Mouse (Mus musculus) hindbrain, embryonic 16.5 days (tissue): ENCODE data around the gene Qrich2. TPM values are rescaled to one million over a fixed set of nuclear protein-coding genes. Genes with fewer than 3 reads are reported as not detected.

Experiments used
- ATAC-seq: fragments of 200-750 bp; cut with Nextera tagmentation; 2 replicates; pipeline ENCODE4 v1.8.0; 2017; ENCODE audit warnings: moderate TSS enrichment, moderate library complexity
- H3K27ac ChIP-seq: fragments of 300-500 bp; sonication (generic); 2 replicates; pipeline ENCODE4 v1.5.1; 2014; ENCODE audit warnings: low read depth, mild to moderate bottlenecking, control low read depth, low read length, moderate library complexity
- H3K27me3 ChIP-seq: fragments of 300-500 bp; sonication (generic); replicated peaks from 2 replicates; pipeline ENCODE4 v1.6.1; 2014; ENCODE audit warnings: low read length; ENCODE audit not compliant: control insufficient read depth, insufficient read depth
- H3K36me3 ChIP-seq: fragments of 300-500 bp; sonication (generic); 2 replicates; pipeline ENCODE4 v1.6.1; 2014; ENCODE audit warnings: mild to moderate bottlenecking, low read length, moderate library complexity, mixed read lengths; ENCODE audit not compliant: control insufficient read depth, insufficient read depth
- H3K4me1 ChIP-seq: fragments of 300-500 bp; sonication (generic); 2 replicates; pipeline ENCODE4 v1.6.1; 2014; ENCODE audit warnings: low read depth, low read length; ENCODE audit not compliant: control insufficient read depth, insufficient read depth
- H3K4me2 ChIP-seq: fragments of 300-500 bp; sonication (generic); 2 replicates; pipeline ENCODE4 v1.6.1; 2014; ENCODE audit warnings: mild to moderate bottlenecking, low read length, control low read depth, moderate library complexity
- H3K4me3 ChIP-seq: fragments of 300-500 bp; sonication (generic); 2 replicates; pipeline ENCODE4 v1.5.1; 2014; ENCODE audit warnings: mild to moderate bottlenecking, low read length, control low read depth, moderate library complexity
- H3K9ac ChIP-seq: fragments of 300-500 bp; sonication (generic); 2 replicates; pipeline ENCODE4 v1.6.1; 2014; ENCODE audit warnings: low read depth, mild to moderate bottlenecking, control low read depth, low read length, moderate library complexity
- H3K9me3 ChIP-seq: fragments of 300-500 bp; sonication (generic); 2 replicates; pipeline ENCODE4 v1.6.1; 2014; ENCODE audit warnings: mild to moderate bottlenecking, low read length, moderate library complexity; ENCODE audit not compliant: control insufficient read depth
- WGBS: fragments of 180-500 bp; shearing (Covaris S2); extraction: QIAGEN DNeasy Blood & Tissue Kit; methylation state at CpG from one replicate; pipeline ENCODE4 v1.1.7; 2014; 5-methylcytosine and 5-hydroxymethylcytosine counted together
- polyA plus RNA-seq: library from polyadenylated mRNA; unstranded; fragments of >200 nt; fragmentation: Nextera tagmentation; extraction: Ambion mirVana; gene quantifications from 2 replicates; pipeline ENCODE4 v1.2.1, GENCODE M21; 2015

The Qrich2 gene
- polyA plus RNA-seq, 1 experiment from 2014 or later, result 0.38 TPM

- Histone ChIP-seq H3K27me3 (no peaks in the 10 kb centered on the region), H3K4me2 (no peak overlapping the region), H3K36me3 (no peaks in the 10 kb centered on the region), H3K4me3 (no peak overlapping the region), H3K4me1 (peaks cover 10% of the 10 kb centered on the region), H3K9ac (no peak overlapping the region), H3K9me3 (no peaks in the 10 kb centered on the region), H3K27ac (no peak overlapping the region)
- 66% methylated on average over 6 of the region's 6 CpGs for WGBS
- ATAC-seq, result no peak
Measured at GRCm38 (mm10) chr11:116491338-116491737, 25.3 kb upstream of the Qrich2 start.

DNA sequence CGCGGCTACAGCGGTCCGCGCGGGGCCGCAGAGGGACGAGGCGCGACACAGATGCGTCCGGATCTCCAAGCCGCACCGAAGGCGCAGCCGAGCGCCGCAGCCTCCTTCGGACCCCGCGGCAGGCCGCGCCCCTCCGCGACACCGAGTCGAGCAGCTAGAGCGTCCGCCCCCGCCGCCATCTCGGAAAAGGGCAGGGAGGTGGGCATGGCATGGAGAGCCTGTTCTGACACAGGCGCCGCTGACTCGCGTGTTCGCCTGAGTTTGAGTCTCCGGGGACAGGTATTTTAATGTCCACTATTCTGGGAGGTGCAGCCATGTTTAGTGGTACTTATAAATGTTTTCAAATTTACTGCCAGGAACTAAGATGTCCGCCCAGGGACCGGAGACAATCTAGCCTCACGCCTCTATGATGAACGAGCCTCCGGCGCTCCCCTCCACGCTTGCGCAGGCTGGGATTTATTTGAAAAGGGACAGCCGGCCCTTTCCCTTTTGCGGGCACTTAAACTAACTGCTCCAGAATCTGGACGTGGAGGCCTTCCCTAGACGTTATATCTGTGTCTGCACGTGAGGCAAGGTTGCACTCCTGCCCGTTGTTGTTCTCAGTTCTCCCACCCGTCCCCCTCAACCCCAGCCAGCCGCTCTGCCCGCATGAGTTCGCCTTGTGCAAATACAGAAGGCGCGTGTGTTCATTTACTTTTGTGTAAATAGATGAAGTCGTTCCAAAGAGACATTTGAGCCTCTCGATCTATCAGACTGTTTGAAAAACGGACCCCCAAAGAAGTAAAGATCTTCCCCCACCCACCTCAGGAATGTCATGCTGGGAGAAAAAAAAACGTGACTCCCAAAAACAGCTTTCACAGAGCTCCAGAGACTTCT is 24.4 kb upstream of the Qrich2 start:
- peak; percentile 96 for ATAC-seq

DNA sequence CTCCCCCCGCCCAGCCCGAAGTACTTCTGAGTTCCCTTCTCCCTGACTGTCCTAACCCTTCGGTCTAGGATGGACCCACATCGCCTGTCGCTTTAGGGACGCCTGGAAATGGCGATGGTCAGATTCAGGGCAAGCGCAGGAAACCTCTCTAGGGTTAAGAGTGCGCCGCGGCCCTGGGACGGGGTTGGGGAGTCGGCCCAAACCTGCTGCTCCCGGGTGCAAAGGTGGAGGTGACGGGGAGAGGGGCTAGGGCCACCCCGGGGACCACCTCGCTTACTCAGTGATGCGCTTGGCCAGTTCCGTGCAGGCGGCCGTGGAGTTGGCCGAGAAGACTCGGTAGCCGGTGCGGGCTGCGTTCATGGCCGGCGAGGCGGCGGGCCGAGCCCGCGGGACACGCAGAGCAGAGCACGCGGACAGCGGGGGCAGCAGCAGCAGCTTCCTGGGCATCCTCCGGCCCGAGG is 23.8 kb upstream of the Qrich2 start:
- peak overlapping the region; percentile 92 for H3K27ac ChIP-seq
- peaks cover 13% of the 10 kb centered on the region for H3K36me3 ChIP-seq
- peak overlapping the region; percentile 62 for H3K4me2 ChIP-seq
- H3K4me1 ChIP-seq, result peaks cover 10% of the 10 kb centered on the region
- under 1% methylated on average over 21 of the region's 39 CpGs for WGBS
- peak overlapping the region; percentile 96 for H3K9ac ChIP-seq
- H3K9me3 ChIP-seq, result no peaks in the 10 kb centered on the region
- H3K4me3 ChIP-seq, result peak overlapping the region; percentile 91
- no peaks in the 10 kb centered on the region for H3K27me3 ChIP-seq
- ATAC-seq, result peak; percentile 73; the same call in 1 of the 2 replicates

More for the DNA sequence above, 24.4 kb upstream of the Qrich2 start:
- peak overlapping the region; percentile 96 for H3K9ac ChIP-seq
- under 1% methylated on average over 50 of the region's 62 CpGs for WGBS
- peaks cover 10% of the 10 kb centered on the region for H3K4me1 ChIP-seq
- H3K4me2 ChIP-seq, result peak overlapping the region; percentile 62
- H3K4me3 ChIP-seq, result peak overlapping the region; percentile 91
- peaks cover 8% of the 10 kb centered on the region; the same call in 1 of the 2 replicates for H3K36me3 ChIP-seq
- H3K27ac ChIP-seq, result peak overlapping the region; percentile 92
- no peaks in the 10 kb centered on the region for H3K9me3 ChIP-seq
- no peaks in the 10 kb centered on the region for H3K27me3 ChIP-seq

DNA sequence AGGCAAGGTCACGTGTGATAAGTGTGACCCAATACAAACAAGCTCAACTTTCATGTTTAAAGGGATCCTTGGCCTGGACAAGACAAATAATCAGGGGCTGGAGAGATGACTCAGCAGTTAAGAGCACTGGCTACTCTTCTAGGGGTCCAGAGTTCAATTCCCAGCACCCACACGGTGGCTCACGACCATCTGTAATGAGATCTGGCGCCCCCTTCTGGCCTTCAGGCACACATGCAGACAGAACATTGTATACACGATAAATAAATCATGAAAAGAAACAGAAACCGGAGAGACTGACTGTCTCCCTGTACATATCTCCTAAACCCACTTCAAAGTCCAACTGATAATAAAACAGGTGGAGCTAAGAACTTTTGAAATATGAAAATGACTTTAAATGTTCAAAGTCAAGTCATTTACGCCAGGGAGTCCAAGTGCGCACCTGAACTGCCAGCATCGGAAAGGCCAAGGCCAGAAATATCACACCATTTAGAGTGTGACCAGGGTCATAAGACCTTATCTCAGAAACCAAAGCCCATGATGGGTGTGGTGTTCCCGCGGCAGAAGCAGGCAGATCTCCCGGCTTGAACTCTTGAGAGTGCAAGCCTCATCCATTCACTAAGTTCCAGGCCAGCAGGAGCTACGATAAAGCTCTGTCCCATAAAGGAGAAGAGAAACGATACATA is 22.8 kb upstream of the Qrich2 start:
- H3K9ac ChIP-seq, result peak overlapping the region; percentile 96
- peaks cover 19% of the 10 kb centered on the region for H3K36me3 ChIP-seq
- no peak overlapping the region for H3K27ac ChIP-seq
- H3K27me3 ChIP-seq, result no peaks in the 10 kb centered on the region
- peaks cover 10% of the 10 kb centered on the region for H3K4me1 ChIP-seq
- WGBS, result 71% methylated on average over 14 of the region's 14 CpGs
- peak overlapping the region; percentile 91 for H3K4me3 ChIP-seq
- H3K9me3 ChIP-seq, result no peaks in the 10 kb centered on the region
- peak overlapping the region; percentile 62 for H3K4me2 ChIP-seq
- ATAC-seq, result no peak

- Histone ChIP-seq H3K4me3 (no peak overlapping the region), H3K9me3 (no peaks in the 10 kb centered on the region), H3K4me2 (no peak overlapping the region), H3K27me3 (no peaks in the 10 kb centered on the region), H3K27ac (no peak overlapping the region), H3K36me3 (peaks cover 22% of the 10 kb centered on the region), H3K4me1 (peaks cover 10% of the 10 kb centered on the region), H3K9ac (no peak overlapping the region)
- ATAC-seq, result no peak
Measured at GRCm38 (mm10) chr11:116488207-116488606, 22.2 kb upstream of the Qrich2 start.

GRCm38 (mm10) chr11:116484261-116484660 is 18.2 kb upstream of the Qrich2 start:
- H3K9ac ChIP-seq, result no peak overlapping the region
- H3K4me3 ChIP-seq, result no peak overlapping the region
- H3K27ac ChIP-seq, result no peak overlapping the region
- no peak overlapping the region for H3K4me2 ChIP-seq
- H3K9me3 ChIP-seq, result no peaks in the 10 kb centered on the region
- no peaks in the 10 kb centered on the region for H3K27me3 ChIP-seq
- peaks cover 7% of the 10 kb centered on the region for H3K4me1 ChIP-seq
- H3K36me3 ChIP-seq, result peaks cover 42% of the 10 kb centered on the region
- WGBS, result 93% methylated on average over 8 of the region's 8 CpGs
- no peak for ATAC-seq

- Histone ChIP-seq H3K9me3 (no peaks in the 10 kb centered on the region), H3K4me2 (no peak overlapping the region), H3K27ac (no peak overlapping the region), H3K4me1 (no peaks in the 10 kb centered on the region), H3K9ac (no peak overlapping the region), H3K36me3 (peaks cover 58% of the 10 kb centered on the region), H3K27me3 (no peaks in the 10 kb centered on the region), H3K4me3 (no peak overlapping the region)
- 61% methylated on average over 7 of the region's 7 CpGs for WGBS
- ATAC-seq, result no peak
Measured at GRCm38 (mm10) chr11:116481776-116482175, 15.7 kb upstream of the Qrich2 start.

DNA sequence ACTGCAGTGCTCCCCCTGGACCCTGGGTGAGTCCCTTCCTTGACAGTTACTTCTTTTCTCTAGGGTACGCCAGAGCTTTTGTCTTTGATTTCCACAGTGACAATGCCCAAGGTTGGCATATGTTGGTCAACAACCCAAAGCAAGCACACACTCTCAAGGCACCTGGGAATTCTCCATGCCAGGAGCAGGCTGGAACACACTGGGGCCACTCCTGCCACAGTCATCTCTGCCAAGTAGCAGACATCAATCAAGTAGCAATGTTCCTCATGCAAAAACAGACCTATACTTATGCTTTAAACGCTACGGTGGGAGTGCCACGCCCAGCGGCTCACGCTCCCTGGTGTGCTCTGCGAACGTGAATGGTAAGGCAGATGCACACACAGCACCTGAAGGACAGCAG is 14.9 kb upstream of the Qrich2 start:
- ATAC-seq, result no peak
- 93% methylated on average over 8 of the region's 8 CpGs for WGBS
- Histone ChIP-seq H3K4me3 (no peak overlapping the region), H3K27me3 (no peaks in the 10 kb centered on the region), H3K36me3 (peaks cover 56% of the 10 kb centered on the region), H3K9ac (no peak overlapping the region), H3K4me1 (no peaks in the 10 kb centered on the region), H3K27ac (no peak overlapping the region), H3K9me3 (no peaks in the 10 kb centered on the region), H3K4me2 (no peak overlapping the region)

DNA sequence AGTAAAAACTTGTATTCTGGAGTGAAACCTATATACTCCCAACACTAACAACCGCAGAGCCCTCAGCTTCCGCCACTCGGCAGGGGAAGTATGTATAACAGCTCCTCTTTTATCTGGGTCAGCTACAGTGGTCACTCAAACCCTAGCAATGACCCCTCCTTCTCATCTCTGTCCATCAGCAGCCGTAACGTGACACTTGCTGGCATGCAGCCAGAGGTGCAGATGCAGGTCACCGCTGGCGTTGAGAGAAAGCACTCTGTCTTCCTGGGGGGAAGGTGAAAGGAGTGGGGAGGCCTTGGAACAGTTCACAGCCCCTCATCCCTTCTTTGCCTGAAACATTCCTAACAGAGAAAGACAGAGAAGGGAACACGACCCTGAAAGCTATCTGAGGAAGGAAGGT is 13.8 kb upstream of the Qrich2 start:
- H3K36me3 ChIP-seq, result peaks cover 49% of the 10 kb centered on the region
- H3K9me3 ChIP-seq, result no peaks in the 10 kb centered on the region
- H3K9ac ChIP-seq, result no peak overlapping the region
- 59% methylated on average over 8 of the region's 8 CpGs for WGBS
- no peak overlapping the region for H3K4me2 ChIP-seq
- no peak for ATAC-seq
- H3K27ac ChIP-seq, result no peak overlapping the region
- no peaks in the 10 kb centered on the region for H3K4me1 ChIP-seq
- no peak overlapping the region for H3K4me3 ChIP-seq
- no peaks in the 10 kb centered on the region for H3K27me3 ChIP-seq
